Mouse (Mus musculus) testis, adult 2 months (tissue): ENCODE measurements around the gene Got1. TPM values are rescaled to one million over a fixed set of nuclear protein-coding genes. Genes with fewer than 3 reads are reported as not detected.
A peak's percentile ranks its signal among the peaks of the same experiment; 100 is the strongest.

Source experiments
- H3K27ac ChIP-seq: fragments of 200-500 bp; 2 replicates; pipeline ENCODE4 v1.5.1; 2012; ENCODE audit warnings: low read depth, low read length; ENCODE audit not compliant: control insufficient read depth, insufficient read depth
- H3K27me3 ChIP-seq: fragments of 200-500 bp; 2 replicates; pipeline ENCODE4 v1.6.1; 2012; ENCODE audit warnings: mild to moderate bottlenecking, low read length, moderate library complexity; ENCODE audit not compliant: control insufficient read depth, insufficient read depth
- H3K36me3 ChIP-seq: fragments of 200-500 bp; 2 replicates; pipeline ENCODE4 v1.6.1; 2012; ENCODE audit warnings: mild to moderate bottlenecking, low read length; ENCODE audit not compliant: control insufficient read depth, insufficient read depth
- H3K4me1 ChIP-seq: fragments of 200-500 bp; 2 replicates; pipeline ENCODE4 v1.6.1; 2012; ENCODE audit warnings: low read length; ENCODE audit not compliant: control insufficient read depth, insufficient read depth
- H3K4me3 ChIP-seq: fragments of 200-500 bp; 2 replicates; pipeline ENCODE4 v1.5.1; 2012; ENCODE audit warnings: low read depth, mild to moderate bottlenecking, low read length, moderate library complexity, mixed read lengths; ENCODE audit not compliant: control insufficient read depth
- CTCF ChIP-seq: fragments of 200-500 bp; IDR thresholded peaks from 2 replicates; pipeline ENCODE4 v1.5.1; 2012; ENCODE audit warnings: low read depth, mild to moderate bottlenecking, inconsistent platforms, low read length, moderate library complexity; ENCODE audit not compliant: control insufficient read depth, insufficient read depth, insufficient replicate concordance
- POLR2A ChIP-seq: fragments of 200-500 bp; IDR thresholded peaks from 2 replicates; pipeline ENCODE4 v1.6.1; 2012; ENCODE audit warnings: low read depth, mild to moderate bottlenecking, inconsistent platforms, low read length, moderate library complexity; ENCODE audit not compliant: control insufficient read depth
- polyA plus RNA-seq: library from polyadenylated mRNA; depleted of rRNA; stranded (reverse); fragments of >200 nt; gene quantifications from 2 replicates; pipeline ENCODE4 v1.2.3, GENCODE M21; 2012; rRNA removed

Got1 gene
- 13.4 and 14.2 TPM in 2 replicates for polyA plus RNA-seq

GRCm38 (mm10) chr19:43524187-43525103, at the start of gene Got1:
Gene Got1 (minus strand): TSS chr19:43524605.
- Histone ChIP-seq H3K27me3 (no peaks in the 10 kb centered on the region), H3K36me3 (no peaks in the 10 kb centered on the region)

GRCm38 (mm10) chr19:43570831-43571790, 46.7 kb upstream of the Got1 start:
- H3K4me1 ChIP-seq = peaks cover 4% of the 10 kb centered on the region
- H3K27me3 ChIP-seq = no peaks in the 10 kb centered on the region
- TF ChIP-seq POLR2A (no peak), CTCF (peak; percentile 94)
- no peak overlapping the region for H3K27ac ChIP-seq
- peak overlapping the region; percentile 79 for H3K4me3 ChIP-seq
- H3K36me3 ChIP-seq = no peaks in the 10 kb centered on the region

More at GRCm38 (mm10) chr19:43524187-43525103, at the start of gene Got1:
- Histone ChIP-seq H3K27ac (peak within 1 kb of the TSS; percentile 74), H3K4me1 (peaks cover 10% of the 10 kb centered on the region), H3K4me3 (peak within 1 kb of the TSS; percentile 89)
- TF ChIP-seq POLR2A (peak; percentile 51), CTCF (no peak)

- H3K27me3 ChIP-seq = no peaks in the 10 kb centered on the region
- H3K4me1 ChIP-seq = peaks cover 4% of the 10 kb centered on the region
- no peak overlapping the region for H3K27ac ChIP-seq
- TF ChIP-seq CTCF (no peak), POLR2A (no peak)
- no peaks in the 10 kb centered on the region for H3K36me3 ChIP-seq
- no peak overlapping the region for H3K4me3 ChIP-seq
Measured at GRCm38 (mm10) chr19:43569133-43569532, 44.7 kb upstream of the Got1 start.

- TF ChIP-seq CTCF = no peak
- no peak for TF ChIP-seq POLR2A
- no peaks in the 10 kb centered on the region for H3K27me3 ChIP-seq
- H3K27ac ChIP-seq = no peak overlapping the region
Measured at GRCm38 (mm10) chr19:43568298-43568697, 43.9 kb upstream of the Got1 start.

GRCm38 (mm10) chr19:43563166-43563565, 38.8 kb upstream of the Got1 start:
- TF ChIP-seq POLR2A (no peak), CTCF (no peak)
- Histone ChIP-seq H3K27ac (no peak overlapping the region), H3K4me1 (no peaks in the 10 kb centered on the region), H3K36me3 (no peaks in the 10 kb centered on the region), H3K27me3 (no peaks in the 10 kb centered on the region), H3K4me3 (no peak overlapping the region)

More at GRCm38 (mm10) chr19:43568298-43568697, 43.9 kb upstream of the Got1 start:
- Histone ChIP-seq H3K4me3 (no peak overlapping the region), H3K4me1 (peaks cover 4% of the 10 kb centered on the region), H3K36me3 (no peaks in the 10 kb centered on the region)

GRCm38 (mm10) chr19:43561841-43562240, 37.4 kb upstream of the Got1 start:
- no peaks in the 10 kb centered on the region for H3K4me1 ChIP-seq
- no peak overlapping the region for H3K27ac ChIP-seq
- TF ChIP-seq POLR2A (no peak), CTCF (no peak)
- H3K36me3 ChIP-seq = no peaks in the 10 kb centered on the region
- no peak overlapping the region for H3K4me3 ChIP-seq
- no peaks in the 10 kb centered on the region for H3K27me3 ChIP-seq

GRCm38 (mm10) chr19:43560244-43560643, 35.8 kb upstream of the Got1 start:
- Histone ChIP-seq H3K36me3 (no peaks in the 10 kb centered on the region), H3K27me3 (no peaks in the 10 kb centered on the region), H3K4me1 (no peaks in the 10 kb centered on the region), H3K4me3 (no peak overlapping the region), H3K27ac (no peak overlapping the region)
- no peak for TF ChIP-seq CTCF
